Mouse (Mus musculus) erythroid progenitor cell, adult 5-6 weeks (primary cell): ENCODE measurements around the gene Enox1. TPM values are rescaled to one million over a fixed set of nuclear protein-coding genes. Genes with fewer than 3 reads are reported as not detected.
"Not testable (repeated sequence)": the region's sequence is repeated elsewhere in the genome, so short reads cannot be mapped to it uniquely, and the experiment has no call there.

ENCODE experiments used
- ATAC-seq: replicated peaks from 2 replicates; pipeline ENCODE4 v1.8.0; 2016; ENCODE audit warnings: moderate number of reproducible peaks, mild to moderate bottlenecking, moderate TSS enrichment, inconsistent platforms; ENCODE audit not compliant: poor library complexity, low FRiP score, severe bottlenecking
- total RNA-seq, 2 experiments: library from RNA; stranded (forward) in 1 of 2; stranded (reverse) in 1 of 2; fragments of 150-400 nt in 1 of 2; fragments of 186-747, 209-891 nt in 1 of 2; gene quantifications; 2 replicates each; pipeline versions ENCODE4 v1.2.3 to v1.2.4; 2015 to 2017; ENCODE audit warnings: low replicate concordance in 2 of 2

Gene Enox1
- total RNA-seq (2015; ENCODE audit: low replicate concordance) = not detected in 2 replicates
- total RNA-seq (2017; ENCODE audit: low replicate concordance) = not detected in 2 replicates

- ATAC-seq = no peak
Observed at GRCm38 (mm10) chr14:77156222-77156910, at the start of gene Enox1. Gene Enox1 (plus strand): TSS chr14:77156763.

- not testable (repeated sequence) for ATAC-seq
Observed at GRCm38 (mm10) chr14:77110622-77111021, 45.9 kb upstream of the Enox1 start.

GRCm38 (mm10) chr14:77130612-77131011 is 26.0 kb upstream of the Enox1 start:
- no peak for ATAC-seq

GRCm38 (mm10) chr14:77136936-77137335 is 19.6 kb upstream of the Enox1 start:
- ATAC-seq = no peak

- ATAC-seq = no peak
Observed at GRCm38 (mm10) chr14:77141324-77142282, 15.0 kb upstream of the Enox1 start.

- ATAC-seq = no peak
Observed at GRCm38 (mm10) chr14:77145103-77145502, 11.5 kb upstream of the Enox1 start.

GRCm38 (mm10) chr14:77147635-77148034 is 8.9 kb upstream of the Enox1 start:
- ATAC-seq = no peak

- ATAC-seq = no peak
Observed at GRCm38 (mm10) chr14:77150556-77150955, 6.0 kb upstream of the Enox1 start.

GRCm38 (mm10) chr14:77151431-77151830 is 5.1 kb upstream of the Enox1 start:
- ATAC-seq = no peak

GRCm38 (mm10) chr14:77156911-77157504 is 445 bp downstream of the Enox1 start:
- ATAC-seq = no peak

GRCm38 (mm10) chr14:77157505-77157911 is 945 bp downstream of the Enox1 start:
- ATAC-seq = no peak

GRCm38 (mm10) chr14:77159397-77159796 is 2.8 kb downstream of the Enox1 start:
- ATAC-seq = no peak

- no peak for ATAC-seq
Observed at GRCm38 (mm10) chr14:77162496-77162895, 5.9 kb downstream of the Enox1 start.

- no peak for ATAC-seq
Observed at GRCm38 (mm10) chr14:77164396-77164795, 7.8 kb downstream of the Enox1 start.

GRCm38 (mm10) chr14:77168161-77168560 is 11.6 kb downstream of the Enox1 start:
- ATAC-seq = no peak

GRCm38 (mm10) chr14:77174491-77174890 is 17.9 kb downstream of the Enox1 start:
- no peak for ATAC-seq

GRCm38 (mm10) chr14:77174931-77175330 is 18.4 kb downstream of the Enox1 start:
- no peak for ATAC-seq

GRCm38 (mm10) chr14:77180241-77180640 is 23.7 kb downstream of the Enox1 start:
- no peak for ATAC-seq

- no peak for ATAC-seq
Observed at GRCm38 (mm10) chr14:77180753-77181374, 24.3 kb downstream of the Enox1 start.

GRCm38 (mm10) chr14:77183491-77183890 is 26.9 kb downstream of the Enox1 start:
- no peak for ATAC-seq
